Mouse (Mus musculus): Measurements from ENCODE around the gene Hcrt.
A peak's percentile ranks its signal among the peaks of the same experiment; 100 is the strongest.

- TF ChIP-seq CTCF (IDR thresholded peaks at IDR 0.05; ENCODE audit: low read depth) (no peak), EP300 (IDR thresholded peaks at IDR 0.05; ENCODE audit: low read depth) (0 out of 2 replicates have a peak, but pooled peaks have one; percentile 25)
Measured at GRCm38 (mm10) chr11:100713735-100714533, 48.8 kb downstream of the Hcrt start, which contains the start of gene Hspb9.
